Mouse (Mus musculus) testis, adult 2 months (tissue): Measurements from ENCODE around the gene 9130230L23Rik.

Source experiments
- CTCF ChIP-seq: fragments of 200-500 bp; IDR thresholded peaks from 2 replicates; pipeline ENCODE4 v1.5.1; 2012; ENCODE audit warnings: low read depth, mild to moderate bottlenecking, inconsistent platforms, low read length, moderate library complexity; ENCODE audit not compliant: control insufficient read depth, insufficient read depth, insufficient replicate concordance
- POLR2A ChIP-seq: fragments of 200-500 bp; IDR thresholded peaks from 2 replicates; pipeline ENCODE4 v1.6.1; 2012; ENCODE audit warnings: low read depth, mild to moderate bottlenecking, inconsistent platforms, low read length, moderate library complexity; ENCODE audit not compliant: control insufficient read depth

- TF ChIP-seq POLR2A, result no peak
- TF ChIP-seq CTCF, result no peak
Measured at GRCm38 (mm10) chr5:65997813-65998212, 6.3 kb downstream of the 9130230L23Rik start.
